Mouse (Mus musculus) Patski (cell line): Measurements from ENCODE around the gene Syde2. TPM values are rescaled to one million over a fixed set of nuclear protein-coding genes. Genes with fewer than 3 reads are reported as not detected.
A peak's percentile ranks its signal among the peaks of the same experiment; 100 is the strongest.
"Not testable (repeated sequence)": the region's sequence is repeated elsewhere in the genome, so short reads cannot be mapped to it uniquely, and the experiment has no call there.

ENCODE experiments used
- ATAC-seq: fragments of 100-300 bp; one replicate; pipeline ENCODE4 v1.8.0; 2021
- CTCF ChIA-PET: fragments of 350-600 bp; sonication (Branson Sonifier 250); formaldehyde crosslinking; loops from one replicate; lab custom pipeline; 2022; ENCODE audit warnings: inconsistent platforms; lab: Charles Lee
- POLR2A ChIA-PET: fragments of 350-600 bp; sonication (Branson Sonifier 250); formaldehyde crosslinking; loops from one replicate; lab custom pipeline; 2022; ENCODE audit warnings: antibody characterized with exemption, inconsistent platforms; lab: Charles Lee
- DNase-seq: peaks from one replicate; pipeline ENCODE4 v3.0.0-alpha.2; 2011; ENCODE audit warnings: low read depth, low spot score
- H3K27me3 ChIP-seq: fragments of 371-371 bp; one replicate; pipeline ENCODE4 v1.5.1; 2021
- CTCF ChIP-seq: fragments of 100-300 bp; IDR thresholded peaks from one replicate; pipeline ENCODE4 v1.5.1; 2021
- in situ Hi-C: fragments of 300-500 bp; cut with MboI; formaldehyde crosslinking; loops from 3 replicates; pipeline ENCODE4 v1.11.1; 2018; ENCODE audit warnings: low pct_unique_long_range_greater_than_20kb, mixed read lengths
- polyA plus RNA-seq: library from polyadenylated mRNA; unstranded; gene quantifications from one replicate; pipeline ENCODE4 v1.2.3, GENCODE M21; 2021

The Syde2 gene
- polyA plus RNA-seq, 1 experiment from 2014 or later: 11.1 TPM

- in situ Hi-C loops: no loop called here
- no peak for ATAC-seq
- DNase-seq: no peak
- no peak for TF ChIP-seq CTCF
- CTCF ChIA-PET: interaction anchor here (0.8 to 2.9 kb wide), 3 partner anchors 15 to 23 kb away, joined by 3 to 13 read pairs (median 3); no protein-coding TSS in a partner anchor
- POLR2A ChIA-PET: interaction anchor here (0.5 to 0.6 kb wide), 2 partner anchors 45 to 1601 kb away, joined by 3 to 4 read pairs; no protein-coding TSS in a partner anchor
- H3K27me3 ChIP-seq: no peaks in the 10 kb centered on the region
These were observed 23.2 kb upstream of the Syde2 start for GRCm38 (mm10) chr3:145964473-145964872.

DNA sequence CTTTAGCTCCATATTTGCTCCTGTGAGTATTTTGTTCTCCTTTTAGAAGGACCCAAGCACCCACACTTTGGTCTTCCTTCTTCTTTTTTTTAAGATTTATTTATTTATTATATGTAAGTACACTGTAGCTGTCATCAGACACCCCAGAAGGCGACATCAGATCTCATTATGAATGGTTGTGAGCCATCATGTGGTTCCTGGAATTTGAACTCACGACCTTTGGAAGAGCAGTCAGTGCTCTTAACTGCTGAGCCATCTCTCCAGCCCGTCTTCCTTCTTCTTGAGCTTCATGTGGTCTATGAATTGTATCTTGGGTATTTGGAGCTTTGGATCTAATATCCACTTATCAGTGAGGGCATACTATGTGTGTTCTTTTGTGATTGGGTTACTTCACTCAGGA lies 22.1 kb upstream of the Syde2 start:
- H3K27me3 ChIP-seq, in situ Hi-C loops, DNase-seq, POLR2A ChIA-PET, ATAC-seq: not testable (repeated sequence)
- CTCF ChIA-PET: interaction anchor here (1.0 to 1.7 kb wide), 2 partner anchors 16 to 24 kb away, joined by 4 to 5 read pairs; no protein-coding TSS in a partner anchor

DNA sequence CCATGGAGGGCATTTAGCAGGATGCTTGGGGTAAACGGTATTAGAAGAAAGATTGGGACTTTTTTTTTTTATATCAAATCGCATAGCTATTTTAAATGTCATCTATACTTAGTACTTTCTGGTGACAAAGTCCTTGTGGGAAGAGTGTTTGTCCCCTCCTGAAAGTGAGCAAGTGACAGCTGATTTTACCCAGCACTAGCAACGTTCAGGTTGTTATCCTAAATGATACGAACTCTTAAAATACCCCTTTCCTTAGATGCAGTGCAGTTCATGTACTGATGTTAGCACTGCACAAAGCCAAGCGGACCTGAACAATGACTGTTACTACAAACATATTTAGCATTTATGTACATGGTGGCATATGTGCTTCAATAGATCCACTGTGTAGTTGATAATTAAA lies 20.9 kb upstream of the Syde2 start:
- POLR2A ChIA-PET: no interaction called here
- in situ Hi-C loops: no loop called here
- no peaks in the 10 kb centered on the region for H3K27me3 ChIP-seq
- CTCF ChIA-PET: interaction anchor here (1.7 to 2.1 kb wide), 5 partner anchors 9 to 211 kb away, joined by 5 to 8 read pairs (median 7); no protein-coding TSS in a partner anchor
- ATAC-seq: no peak
- no peak for DNase-seq
- TF ChIP-seq CTCF: no peak

GRCm38 (mm10) chr3:145969031-145969501 lies 18.6 kb upstream of the Syde2 start:
- peak; percentile 38 for ATAC-seq
- ChIA-PET CTCF (interaction anchor here (1.0 kb wide), 1 partner anchor 156 kb away, joined by 3 read pairs; no protein-coding TSS in a partner anchor), POLR2A (interaction anchor here (0.6 kb wide), 1 partner anchor 470 kb away, joined by 5 read pairs; no protein-coding TSS in a partner anchor)
- no peak for TF ChIP-seq CTCF
- DNase-seq: no peak
- in situ Hi-C loops: no loop called here
- no peaks in the 10 kb centered on the region for H3K27me3 ChIP-seq

GRCm38 (mm10) chr3:145971501-145971900 lies 16.2 kb upstream of the Syde2 start:
- in situ Hi-C loops: no loop called here
- DNase-seq: no peak
- ATAC-seq: no peak
- H3K27me3 ChIP-seq: no peaks in the 10 kb centered on the region
- CTCF ChIA-PET: interaction anchor here (0.9 to 1.2 kb wide), 2 partner anchors 9 to 206 kb away, joined by 3 to 4 read pairs; no protein-coding TSS in a partner anchor
- POLR2A ChIA-PET: no interaction called here
- TF ChIP-seq CTCF: no peak

GRCm38 (mm10) chr3:145974986-145975385 lies 12.7 kb upstream of the Syde2 start:
- in situ Hi-C loops: no loop called here
- DNase-seq (no peak), ATAC-seq (no peak)
- TF ChIP-seq CTCF: no peak
- POLR2A ChIA-PET: no interaction called here
- no peaks in the 10 kb centered on the region for H3K27me3 ChIP-seq
- CTCF ChIA-PET: interaction anchor here (1.5 kb wide), 1 partner anchor 19 kb away, joined by 5 read pairs; no protein-coding TSS in a partner anchor

- in situ Hi-C loops: no loop called here
These were observed 2.2 kb upstream of the Syde2 start for GRCm38 (mm10) chr3:145985333-145985925.

GRCm38 (mm10) chr3:145986317-145987001 lies 1.2 kb upstream of the Syde2 start:
- no peak for TF ChIP-seq CTCF
- in situ Hi-C loops: no loop called here
- CTCF ChIA-PET: interaction anchor here (1.2 to 1.7 kb wide), 3 partner anchors 37 to 191 kb away, joined by 4 to 8 read pairs (median 5); no protein-coding TSS in a partner anchor
- POLR2A ChIA-PET: no interaction called here
- DNase-seq (no peak), ATAC-seq (no peak)
- no peaks in the 10 kb centered on the region for H3K27me3 ChIP-seq

More at GRCm38 (mm10) chr3:145985333-145985925, 2.2 kb upstream of the Syde2 start:
- ChIA-PET CTCF (interaction anchor here (1.6 to 1.7 kb wide), 2 partner anchors 36 to 192 kb away, joined by 5 to 8 read pairs; no protein-coding TSS in a partner anchor), POLR2A (no interaction called here)
- ATAC-seq: no peak
- H3K27me3 ChIP-seq: no peaks in the 10 kb centered on the region
- no peak for DNase-seq
- no peak for TF ChIP-seq CTCF

DNA sequence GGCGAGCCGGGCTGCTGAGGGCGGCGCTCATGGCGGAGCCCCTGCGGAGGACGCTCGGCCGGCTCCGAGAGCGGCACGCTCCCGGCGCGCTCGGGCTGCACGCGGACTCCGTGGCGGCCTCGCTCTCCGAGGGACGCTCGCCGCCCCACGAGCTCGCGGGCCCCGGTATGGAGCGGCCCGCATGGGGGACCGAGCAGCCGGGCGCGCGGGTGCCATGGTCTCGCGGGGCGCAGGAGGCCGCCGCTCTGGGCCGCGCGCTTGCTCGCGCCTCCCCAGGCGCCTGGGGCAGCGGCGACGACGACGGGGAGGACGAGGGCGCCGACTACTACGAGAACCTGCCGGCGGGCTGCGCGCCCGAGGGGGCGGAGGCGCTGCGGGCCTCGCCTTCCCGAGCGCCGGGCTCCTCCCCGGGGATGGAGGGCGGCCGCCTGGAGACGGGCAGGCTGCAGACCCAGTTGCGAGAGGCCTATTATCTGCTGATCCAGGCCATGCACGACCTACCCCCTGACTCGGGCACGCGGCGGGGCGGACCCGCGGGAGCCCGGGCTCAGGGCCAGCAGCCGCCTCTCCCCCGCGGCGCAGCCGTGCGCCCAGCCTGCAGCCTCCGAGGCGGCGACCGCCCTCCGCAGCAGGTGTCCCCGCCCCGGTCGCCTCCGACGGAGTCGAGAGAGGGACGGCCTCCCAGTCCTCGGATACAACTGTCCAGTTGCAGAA lies 457 bp downstream of the Syde2 start:
- ATAC-seq (peak; percentile 88), DNase-seq (peak; percentile 54)
- in situ Hi-C loops: no loop called here
- POLR2A ChIA-PET: interaction anchor here (1.4 kb wide), 1 partner anchor 15 kb away, joined by 5 read pairs; no protein-coding TSS in a partner anchor
- CTCF ChIA-PET: interaction anchor here (1.2 kb wide), 1 partner anchor 39 kb away, joined by 4 read pairs; no protein-coding TSS in a partner anchor
- no peak for TF ChIP-seq CTCF
- no peaks in the 10 kb centered on the region for H3K27me3 ChIP-seq
